Mouse (Mus musculus) testis, adult 2 months (tissue): ENCODE data around the gene Men1. TPM values are rescaled to one million over a fixed set of nuclear protein-coding genes. Genes with fewer than 3 reads are reported as not detected.
A peak's percentile ranks its signal among the peaks of the same experiment; 100 is the strongest.

Experiments
- H3K27ac ChIP-seq: fragments of 200-500 bp; 2 replicates; pipeline ENCODE4 v1.5.1; 2012; ENCODE audit warnings: low read depth, low read length; ENCODE audit not compliant: control insufficient read depth, insufficient read depth
- H3K27me3 ChIP-seq: fragments of 200-500 bp; 2 replicates; pipeline ENCODE4 v1.6.1; 2012; ENCODE audit warnings: mild to moderate bottlenecking, low read length, moderate library complexity; ENCODE audit not compliant: control insufficient read depth, insufficient read depth
- H3K36me3 ChIP-seq: fragments of 200-500 bp; 2 replicates; pipeline ENCODE4 v1.6.1; 2012; ENCODE audit warnings: mild to moderate bottlenecking, low read length; ENCODE audit not compliant: control insufficient read depth, insufficient read depth
- H3K4me1 ChIP-seq: fragments of 200-500 bp; 2 replicates; pipeline ENCODE4 v1.6.1; 2012; ENCODE audit warnings: low read length; ENCODE audit not compliant: control insufficient read depth, insufficient read depth
- H3K4me3 ChIP-seq: fragments of 200-500 bp; 2 replicates; pipeline ENCODE4 v1.5.1; 2012; ENCODE audit warnings: low read depth, mild to moderate bottlenecking, low read length, moderate library complexity, mixed read lengths; ENCODE audit not compliant: control insufficient read depth
- CTCF ChIP-seq: fragments of 200-500 bp; IDR thresholded peaks from 2 replicates; pipeline ENCODE4 v1.5.1; 2012; ENCODE audit warnings: low read depth, mild to moderate bottlenecking, inconsistent platforms, low read length, moderate library complexity; ENCODE audit not compliant: control insufficient read depth, insufficient read depth, insufficient replicate concordance
- POLR2A ChIP-seq: fragments of 200-500 bp; IDR thresholded peaks from 2 replicates; pipeline ENCODE4 v1.6.1; 2012; ENCODE audit warnings: low read depth, mild to moderate bottlenecking, inconsistent platforms, low read length, moderate library complexity; ENCODE audit not compliant: control insufficient read depth
- polyA plus RNA-seq: library from polyadenylated mRNA; depleted of rRNA; stranded (reverse); fragments of >200 nt; gene quantifications from 2 replicates; pipeline ENCODE4 v1.2.3, GENCODE M21; 2012

The Men1 gene
- polyA plus RNA-seq, 1 experiment, result 24.6 TPM

DNA sequence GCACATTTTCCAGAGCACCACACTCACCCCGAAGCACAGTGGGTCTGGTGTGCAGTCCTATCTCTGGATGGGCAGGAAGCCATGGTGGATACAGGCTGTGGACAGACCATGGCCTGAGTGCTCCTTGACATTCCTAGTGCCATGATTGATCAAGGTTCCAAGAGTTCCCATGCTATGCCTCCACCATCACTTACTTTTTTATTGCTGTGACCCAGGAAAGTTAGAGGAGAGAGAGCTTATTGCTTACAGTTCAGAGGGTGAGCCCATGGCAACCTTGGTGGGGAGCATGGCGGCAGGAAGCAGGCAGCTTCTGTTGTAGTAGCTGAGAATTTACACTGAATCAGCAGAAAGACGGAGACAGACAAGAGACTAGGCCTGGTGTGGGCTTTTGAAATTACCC is 26.5 kb downstream of the Men1 start:
- TF ChIP-seq POLR2A, result no peak
- no peaks in the 10 kb centered on the region for H3K4me1 ChIP-seq
- no peak overlapping the region for H3K27ac ChIP-seq
- peaks cover 5% of the 10 kb centered on the region for H3K36me3 ChIP-seq
- peak overlapping the region; percentile 48 for H3K4me3 ChIP-seq
- no peaks in the 10 kb centered on the region for H3K27me3 ChIP-seq

DNA sequence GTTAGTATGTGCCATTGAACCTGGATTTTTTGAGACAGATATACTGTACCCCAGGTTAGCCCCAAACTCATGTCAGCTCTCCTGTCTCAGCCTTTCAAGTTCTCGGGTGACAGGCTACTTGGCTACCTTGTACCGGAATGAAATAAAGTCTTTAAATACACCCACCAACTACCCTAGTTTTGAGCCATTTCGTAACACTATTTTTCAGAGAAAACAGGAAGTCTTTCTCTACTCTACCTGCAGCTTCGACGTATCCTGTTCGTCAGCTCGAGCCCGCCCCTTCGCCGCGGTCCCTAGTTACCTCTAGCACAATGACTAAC is 28.3 kb downstream of the Men1 start:
- no peaks in the 10 kb centered on the region for H3K27me3 ChIP-seq
- H3K4me3 ChIP-seq, result peak overlapping the region; percentile 90
- H3K4me1 ChIP-seq, result no peaks in the 10 kb centered on the region
- peaks cover 5% of the 10 kb centered on the region for H3K36me3 ChIP-seq
- TF ChIP-seq CTCF (no peak), POLR2A (no peak)
- peak overlapping the region; percentile 97 for H3K27ac ChIP-seq

DNA sequence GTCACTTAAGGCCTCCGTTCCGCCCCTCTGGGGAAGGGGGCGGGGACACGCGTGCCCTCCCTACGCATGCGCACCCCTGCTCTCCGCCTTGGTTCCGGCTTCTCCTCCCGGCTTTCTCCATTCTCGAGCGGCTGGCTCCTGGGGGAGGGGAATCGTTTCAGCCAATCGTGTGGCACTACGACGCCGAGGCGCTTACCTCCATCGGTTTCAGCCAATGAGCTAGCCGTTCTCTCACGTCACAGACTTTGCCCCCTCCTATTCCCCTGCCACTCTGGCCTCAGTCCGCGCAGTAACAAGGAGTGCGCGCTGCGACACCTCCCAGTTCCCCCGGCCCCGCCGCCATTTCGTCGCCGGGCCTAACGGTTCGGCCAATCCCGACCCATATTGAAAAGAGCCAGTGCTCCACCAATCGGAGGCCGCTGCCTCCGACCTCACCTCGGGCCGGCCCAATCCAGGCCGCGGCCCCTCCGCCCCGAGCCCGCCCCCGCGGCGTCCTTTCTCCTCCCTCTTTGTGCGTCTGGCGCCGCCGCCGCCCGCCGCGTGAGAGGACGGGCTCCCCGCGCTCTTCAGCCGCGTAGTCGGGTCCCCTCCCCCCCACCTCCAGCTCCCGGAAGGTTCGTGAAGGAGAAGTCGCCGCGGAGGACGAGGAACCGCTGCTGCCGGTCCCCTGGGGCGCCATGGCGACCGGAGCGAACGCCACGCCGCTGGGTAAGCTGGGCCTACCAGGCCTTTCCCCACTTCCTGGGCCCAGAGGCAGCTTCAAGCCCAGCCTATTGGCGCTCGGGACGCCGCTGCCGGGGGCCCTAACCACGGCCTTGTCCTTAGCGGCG is 28.8 kb downstream of the Men1 start, which contains the start of gene Sf1:
Gene Sf1 (plus strand): TSS at position 280 of the 830 bp plus-strand sequence.
- Histone ChIP-seq H3K27ac (peak within 1 kb of the TSS; percentile 97), H3K36me3 (peaks cover 5% of the 10 kb centered on the region), H3K4me3 (peak within 1 kb of the TSS; percentile 90)

DNA sequence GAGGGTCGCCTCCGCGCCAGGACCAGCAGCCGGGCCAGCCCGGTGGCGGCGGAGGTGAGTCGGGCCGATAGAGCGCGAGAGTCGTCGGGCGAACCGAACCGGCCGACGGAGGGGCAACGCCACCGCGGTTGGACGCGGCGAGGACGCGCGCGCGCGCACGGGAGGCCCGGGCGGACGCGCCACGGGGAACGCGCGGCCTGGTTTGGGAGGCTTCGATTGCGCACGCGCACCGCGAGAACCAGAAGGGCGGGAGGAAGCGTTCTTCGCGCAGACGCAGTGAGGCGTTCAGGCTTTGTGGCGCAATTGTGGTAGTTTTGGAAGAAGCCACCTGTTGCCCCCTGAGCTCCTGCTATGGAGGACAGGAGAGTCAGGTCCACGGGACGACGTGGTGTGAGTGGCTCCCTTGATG is 29.5 kb downstream of the Men1 start:
- TF ChIP-seq POLR2A, result peak; percentile 91
- TF ChIP-seq CTCF, result no peak; the same call in 1 of the 2 replicates
- peak overlapping the region; percentile 97 for H3K27ac ChIP-seq
- H3K27me3 ChIP-seq, result no peaks in the 10 kb centered on the region
- peaks cover 5% of the 10 kb centered on the region for H3K36me3 ChIP-seq
- peak overlapping the region; percentile 90 for H3K4me3 ChIP-seq
- H3K4me1 ChIP-seq, result no peaks in the 10 kb centered on the region

More for the DNA sequence above, 28.8 kb downstream of the Men1 start, which contains the start of gene Sf1:
- Histone ChIP-seq H3K27me3 (no peaks in the 10 kb centered on the region), H3K4me1 (no peaks in the 10 kb centered on the region)
- TF ChIP-seq POLR2A (peak; percentile 83), CTCF (no peak)

DNA sequence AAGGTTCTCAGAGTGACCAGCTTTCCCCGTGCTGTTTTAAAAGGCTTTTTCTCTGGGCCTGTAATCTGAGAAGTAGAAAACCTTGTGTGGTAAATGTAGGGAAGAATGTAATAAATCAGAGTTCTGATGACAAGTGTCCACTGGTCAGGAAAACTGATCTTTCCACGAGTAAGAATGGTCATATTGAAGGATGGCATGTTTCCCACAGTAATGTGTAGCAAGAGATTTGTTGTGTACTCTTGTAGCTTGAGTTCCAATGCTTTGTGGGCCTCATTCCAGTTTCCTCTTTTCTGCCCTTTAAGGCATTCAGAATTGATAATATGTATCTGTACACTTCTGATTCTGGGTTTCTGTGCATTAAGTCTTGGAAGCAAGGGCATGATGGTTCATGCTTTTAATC is 30.1 kb downstream of the Men1 start:
- Histone ChIP-seq H3K36me3 (peaks cover 5% of the 10 kb centered on the region), H3K27me3 (no peaks in the 10 kb centered on the region), H3K27ac (peak overlapping the region; percentile 97), H3K4me1 (no peaks in the 10 kb centered on the region), H3K4me3 (peak overlapping the region; percentile 90)
- TF ChIP-seq CTCF, result no peak
- no peak for TF ChIP-seq POLR2A

DNA sequence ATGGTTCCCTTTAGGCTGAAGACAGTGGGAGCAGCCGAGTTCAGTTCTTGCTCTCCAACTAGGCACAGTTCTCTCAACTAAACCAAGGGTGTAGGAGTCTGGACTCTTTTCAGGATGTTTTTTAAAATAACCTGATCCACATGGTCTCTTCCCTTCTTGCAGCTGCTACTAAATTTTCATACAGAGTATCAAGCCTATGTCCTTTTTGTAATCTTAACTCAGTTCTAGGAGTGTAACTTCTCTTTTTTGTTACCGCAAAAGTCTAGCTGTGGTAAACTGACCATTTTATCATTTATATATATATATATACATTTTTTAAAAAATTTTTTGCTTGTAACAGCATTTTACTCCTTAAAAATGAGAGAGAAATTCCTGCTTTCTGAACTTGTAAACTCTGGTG is 35.4 kb downstream of the Men1 start:
- Histone ChIP-seq H3K27ac (no peak overlapping the region), H3K4me3 (no peak overlapping the region), H3K4me1 (no peaks in the 10 kb centered on the region; the same call in 1 of the 2 replicates), H3K36me3 (peaks cover 12% of the 10 kb centered on the region), H3K27me3 (no peaks in the 10 kb centered on the region)
- no peak for TF ChIP-seq POLR2A
- TF ChIP-seq CTCF, result no peak

DNA sequence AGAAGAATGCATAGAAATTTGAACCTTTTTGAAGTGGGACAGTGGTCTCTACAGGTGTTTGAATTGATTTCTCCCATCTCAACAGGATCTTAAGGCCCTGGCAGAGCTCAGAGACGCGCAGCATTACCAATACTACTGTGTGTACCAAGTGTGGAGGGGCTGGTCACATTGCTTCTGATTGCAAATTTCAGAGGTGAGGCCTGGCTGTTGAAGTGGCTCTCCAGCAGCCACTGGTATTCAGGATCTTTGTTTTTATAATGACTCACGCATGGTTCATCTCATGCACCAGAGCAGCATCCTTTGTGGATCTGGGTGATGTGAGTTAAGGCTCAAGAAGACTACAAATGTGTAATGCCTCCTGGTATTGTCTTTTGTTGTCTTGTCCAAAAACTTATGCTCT is 37.7 kb downstream of the Men1 start:
- no peaks in the 10 kb centered on the region for H3K27me3 ChIP-seq
- peaks cover 2% of the 10 kb centered on the region; the same call in 1 of the 2 replicates for H3K4me1 ChIP-seq
- TF ChIP-seq CTCF (no peak), POLR2A (no peak)
- no peak overlapping the region for H3K27ac ChIP-seq
- H3K4me3 ChIP-seq, result no peak overlapping the region
- peaks cover 13% of the 10 kb centered on the region for H3K36me3 ChIP-seq
